Mouse (Mus musculus) CH12.LX (cell line): Measurements from ENCODE around the gene Ncbp1.

ENCODE experiments used
- BHLHE40 ChIP-seq: IDR thresholded peaks from 2 replicates; pipeline ENCODE4 v1.6.1; 2011; ENCODE audit warnings: mild to moderate bottlenecking, low read depth, low read length, improper control_type of control experiment
- UBTF ChIP-seq: IDR thresholded peaks from 2 replicates; pipeline ENCODE4 v1.6.1; 2012; ENCODE audit warnings: low read depth, mild to moderate bottlenecking, inconsistent platforms, low read length, improper control_type of control experiment, moderate library complexity

DNA sequence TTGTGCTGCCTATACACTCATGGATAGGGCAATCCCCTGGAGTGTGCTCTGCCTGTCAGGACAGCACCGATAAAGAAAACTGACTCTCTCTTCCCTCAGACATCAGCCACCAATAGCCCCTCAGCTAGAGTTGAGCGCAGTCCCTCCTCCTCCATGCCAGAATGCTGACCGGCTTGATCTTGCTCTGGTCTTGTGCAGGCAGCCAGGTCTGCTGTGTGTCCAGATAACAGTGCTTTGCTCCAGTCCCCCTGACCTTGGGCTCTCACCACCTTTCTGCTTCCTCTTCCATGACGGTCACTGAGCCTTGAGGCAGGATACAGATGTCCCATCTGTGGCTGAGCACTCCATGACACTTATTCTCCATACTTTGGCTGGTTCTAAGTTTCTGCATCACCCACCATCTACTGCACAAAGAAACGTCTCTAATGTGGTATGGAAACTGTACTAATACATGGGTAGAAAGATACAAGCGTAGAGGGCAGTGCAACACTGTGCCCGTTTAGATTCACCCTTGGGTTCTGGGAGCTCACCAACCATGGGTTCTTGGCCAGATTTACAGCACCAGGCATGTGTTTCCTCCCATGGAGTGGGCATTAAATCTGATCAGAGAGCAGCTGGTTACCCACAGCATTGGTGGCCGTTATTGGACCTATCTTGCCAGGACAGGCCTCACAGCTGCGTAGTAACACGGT, 36.2 kb upstream of the Ncbp1 start:
- TF ChIP-seq UBTF (no peak), BHLHE40 (no peak)
